Mouse (Mus musculus): ENCODE measurements around the gene Fam198a. TPM values are rescaled to one million over a fixed set of nuclear protein-coding genes. Genes with fewer than 3 reads are reported as not detected.

Gene Fam198a
- polyA plus RNA-seq (2011; ENCODE audit: insufficient read depth, insufficient read length, low replicate concordance, missing spikeins), result 0.36 TPM in 1 of 2 replicates, not detected in the other

- Histone ChIP-seq H3K4me3 (replicated peaks; ENCODE audit: control insufficient read depth, low read depth, low read length) (no peak within 1 kb of the TSS), H3K27ac (ENCODE audit: control insufficient read depth, insufficient read depth, low read depth, low read length, poor library complexity) (no peak within 1 kb of the TSS), H3K4me1 (ENCODE audit: control insufficient read depth, insufficient read depth, low read length) (no peaks in the 10 kb centered on the region)
- WGBS, result 15% methylated on average over 14 of the region's 14 CpGs
- TF ChIP-seq POLR2A (IDR thresholded peaks at IDR 0.05; ENCODE audit: borderline replicate concordance, control insufficient read depth, low read depth, low read length), result no peak
Measured at GRCm38 (mm10) chr9:121950418-121951113, at the start of gene Fam198a. Fam198a (plus strand) TSS chr9:121950988.

GRCm38 (mm10) chr9:121901710-121902700 is 48.8 kb upstream of the Fam198a start:
- TF ChIP-seq POLR2A (IDR thresholded peaks at IDR 0.05; ENCODE audit: borderline replicate concordance, control insufficient read depth, low read depth, low read length) (no peak), CTCF (IDR thresholded peaks at IDR 0.05; ENCODE audit: control insufficient read depth, insufficient read depth, low read length) (no peak)
- no peak overlapping the region for H3K4me3 ChIP-seq (replicated peaks; ENCODE audit: control insufficient read depth, low read depth, low read length)
- 74% methylated on average over 5 of the region's 5 CpGs for WGBS
- H3K27ac ChIP-seq (ENCODE audit: control insufficient read depth, insufficient read depth, low read depth, low read length, poor library complexity), result no peak overlapping the region
- peaks cover 5% of the 10 kb centered on the region; the same call in 1 of the 2 replicates for H3K4me1 ChIP-seq (ENCODE audit: control insufficient read depth, insufficient read depth, low read length)

GRCm38 (mm10) chr9:121903476-121904305 is 47.1 kb upstream of the Fam198a start:
- Histone ChIP-seq H3K4me1 (ENCODE audit: control insufficient read depth, insufficient read depth, low read length) (peaks cover 5% of the 10 kb centered on the region; the same call in 1 of the 2 replicates), H3K27ac (ENCODE audit: control insufficient read depth, insufficient read depth, low read depth, low read length, poor library complexity) (no peak overlapping the region), H3K4me3 (replicated peaks; ENCODE audit: control insufficient read depth, low read depth, low read length) (no peak overlapping the region)
- 54% methylated on average over 8 of the region's 8 CpGs for WGBS
- TF ChIP-seq CTCF (IDR thresholded peaks at IDR 0.05; ENCODE audit: control insufficient read depth, insufficient read depth, low read length) (no peak), POLR2A (IDR thresholded peaks at IDR 0.05; ENCODE audit: borderline replicate concordance, control insufficient read depth, low read depth, low read length) (no peak)

- no peak for TF ChIP-seq CTCF (IDR thresholded peaks at IDR 0.05; ENCODE audit: control insufficient read depth, insufficient read depth, low read length)
- TF ChIP-seq POLR2A (IDR thresholded peaks at IDR 0.05; ENCODE audit: borderline replicate concordance, control insufficient read depth, low read depth, low read length), result no peak
- 15% methylated on average over 4 of the region's 4 CpGs for WGBS
- H3K4me1 ChIP-seq (ENCODE audit: control insufficient read depth, insufficient read depth, low read length), result peaks cover 6% of the 10 kb centered on the region; the same call in 1 of the 2 replicates
- no peak overlapping the region for H3K4me3 ChIP-seq (replicated peaks; ENCODE audit: control insufficient read depth, low read depth, low read length)
- H3K27ac ChIP-seq (ENCODE audit: control insufficient read depth, insufficient read depth, low read depth, low read length, poor library complexity), result no peak overlapping the region
Measured at GRCm38 (mm10) chr9:121904319-121904718, 46.5 kb upstream of the Fam198a start.

GRCm38 (mm10) chr9:121904946-121905345 is 45.8 kb upstream of the Fam198a start:
- H3K4me3 ChIP-seq (replicated peaks; ENCODE audit: control insufficient read depth, low read depth, low read length), result no peak overlapping the region
- peaks cover 8% of the 10 kb centered on the region for H3K4me1 ChIP-seq (ENCODE audit: control insufficient read depth, insufficient read depth, low read length)
- H3K27ac ChIP-seq (ENCODE audit: control insufficient read depth, insufficient read depth, low read depth, low read length, poor library complexity), result no peak overlapping the region
- WGBS, result 49% methylated on average over 7 of the region's 7 CpGs
- TF ChIP-seq CTCF (IDR thresholded peaks at IDR 0.05; ENCODE audit: control insufficient read depth, insufficient read depth, low read length), result no peak
- no peak for TF ChIP-seq POLR2A (IDR thresholded peaks at IDR 0.05; ENCODE audit: borderline replicate concordance, control insufficient read depth, low read depth, low read length)

GRCm38 (mm10) chr9:121905556-121906185 is 45.1 kb upstream of the Fam198a start:
- Histone ChIP-seq H3K27ac (ENCODE audit: control insufficient read depth, insufficient read depth, low read depth, low read length, poor library complexity) (no peak overlapping the region), H3K4me1 (ENCODE audit: control insufficient read depth, insufficient read depth, low read length) (peaks cover 8% of the 10 kb centered on the region), H3K4me3 (replicated peaks; ENCODE audit: control insufficient read depth, low read depth, low read length) (no peak overlapping the region)
- TF ChIP-seq CTCF (IDR thresholded peaks at IDR 0.05; ENCODE audit: control insufficient read depth, insufficient read depth, low read length) (no peak), POLR2A (IDR thresholded peaks at IDR 0.05; ENCODE audit: borderline replicate concordance, control insufficient read depth, low read depth, low read length) (no peak)
- 77% methylated on average over 4 of the region's 4 CpGs for WGBS

GRCm38 (mm10) chr9:121906456-121906855 is 44.3 kb upstream of the Fam198a start:
- H3K4me1 ChIP-seq (ENCODE audit: control insufficient read depth, insufficient read depth, low read length), result peaks cover 8% of the 10 kb centered on the region
- H3K27ac ChIP-seq (ENCODE audit: control insufficient read depth, insufficient read depth, low read depth, low read length, poor library complexity), result no peak overlapping the region
- 80% methylated on average over 5 of the region's 5 CpGs for WGBS
- H3K4me3 ChIP-seq (replicated peaks; ENCODE audit: control insufficient read depth, low read depth, low read length), result no peak overlapping the region
- TF ChIP-seq POLR2A (IDR thresholded peaks at IDR 0.05; ENCODE audit: borderline replicate concordance, control insufficient read depth, low read depth, low read length) (no peak), CTCF (IDR thresholded peaks at IDR 0.05; ENCODE audit: control insufficient read depth, insufficient read depth, low read length) (no peak)
